Mouse (Mus musculus) cerebellum, postnatal 14 days (tissue): ENCODE measurements at regions not wholly inside any gene's neighbourhood (a gene's known extent, or its start where the extent isn't known, plus 50 kb on each side); places are given as distances from the start of the nearest gene placed in this dataset.

Experiments
- DNase-seq, 2 experiments: peaks; one replicate each; pipeline ENCODE4 v3.0.0; 2021; ENCODE audit warnings: mixed read lengths in 2 of 2

GRCm38 (mm10) chr1:34642304-34642893, 62.9 kb downstream of the Amer3 start:
- peak; percentile 85 to 91 for DNase-seq

- DNase-seq = peak; percentile 48 to 55
Measured at GRCm38 (mm10) chr1:34653963-34654644, 74.6 kb downstream of the Amer3 start.

GRCm38 (mm10) chr1:34657481-34657880, 78.0 kb downstream of the Amer3 start:
- DNase-seq = no peak

- DNase-seq = peak in 1 of 2 experiments; percentile 36
Measured at GRCm38 (mm10) chr1:34663875-34664547, 84.6 kb downstream of the Amer3 start.

- peak; percentile 42 to 50 for DNase-seq
Measured at GRCm38 (mm10) chr1:34664816-34665511, 85.5 kb downstream of the Amer3 start.

- DNase-seq = no peak
Measured at GRCm38 (mm10) chr1:34665512-34665854, 86.0 kb downstream of the Amer3 start.

GRCm38 (mm10) chr1:34666226-34666662, 86.8 kb downstream of the Amer3 start:
- DNase-seq = no peak

GRCm38 (mm10) chr1:34677105-34677741, 97.8 kb downstream of the Amer3 start:
- DNase-seq = peak in 1 of 2 experiments; percentile 41

- peak; percentile 51 to 55 for DNase-seq
Measured at GRCm38 (mm10) chr1:34677832-34678733, 98.6 kb downstream of the Amer3 start.

GRCm38 (mm10) chr1:34678734-34679068, 99.2 kb downstream of the Amer3 start:
- DNase-seq = no peak

GRCm38 (mm10) chr1:34686539-34686938, 107.1 kb downstream of the Amer3 start:
- DNase-seq = no peak

- peak in 1 of 2 experiments; percentile 24 for DNase-seq
Measured at GRCm38 (mm10) chr1:34696533-34696932, 117.1 kb downstream of the Amer3 start.

- peak; percentile 78 to 86 for DNase-seq
Measured at GRCm38 (mm10) chr1:34700237-34701030, 121.0 kb downstream of the Amer3 start.

- DNase-seq = no peak
Measured at GRCm38 (mm10) chr1:34701436-34701835, 122.0 kb downstream of the Amer3 start.

- DNase-seq = no peak
Measured at GRCm38 (mm10) chr1:34709089-34709488, 129.6 kb downstream of the Amer3 start.

- DNase-seq = no peak
Measured at GRCm38 (mm10) chr1:34722674-34723073, 120.2 kb downstream of the Fam168b start.

- DNase-seq = no peak
Measured at GRCm38 (mm10) chr1:34732156-34732555, 110.7 kb downstream of the Fam168b start.

GRCm38 (mm10) chr1:34733026-34733913, 109.6 kb downstream of the Fam168b start:
- no peak for DNase-seq

GRCm38 (mm10) chr1:34738386-34739067, 104.3 kb downstream of the Fam168b start:
- peak; percentile 83 to 89 for DNase-seq
